Mouse (Mus musculus) heart, postnatal 14 days (tissue): Measurements from ENCODE around the gene Ctdsp2. TPM values are rescaled to one million over a fixed set of nuclear protein-coding genes. Genes with fewer than 3 reads are reported as not detected.
A peak's percentile ranks its signal among the peaks of the same experiment; 100 is the strongest.

Experiments
- DNase-seq, 2 experiments: peaks; one replicate each; pipeline ENCODE4 v3.0.0; 2021 to 2022
- intact Hi-C: fragments of 180-260 bp; cut with DNase I; formaldehyde crosslinking; loops from one replicate; pipeline ENCODE4 v1.15.1; 2025
- total RNA-seq, 2 experiments: library from RNA; stranded (reverse); gene quantifications; 2 replicates each; pipeline ENCODE4 v1.2.3; 2021

Gene Ctdsp2
- total RNA-seq, 2 experiments from 2014 or later, result 104 to 122 TPM

DNA sequence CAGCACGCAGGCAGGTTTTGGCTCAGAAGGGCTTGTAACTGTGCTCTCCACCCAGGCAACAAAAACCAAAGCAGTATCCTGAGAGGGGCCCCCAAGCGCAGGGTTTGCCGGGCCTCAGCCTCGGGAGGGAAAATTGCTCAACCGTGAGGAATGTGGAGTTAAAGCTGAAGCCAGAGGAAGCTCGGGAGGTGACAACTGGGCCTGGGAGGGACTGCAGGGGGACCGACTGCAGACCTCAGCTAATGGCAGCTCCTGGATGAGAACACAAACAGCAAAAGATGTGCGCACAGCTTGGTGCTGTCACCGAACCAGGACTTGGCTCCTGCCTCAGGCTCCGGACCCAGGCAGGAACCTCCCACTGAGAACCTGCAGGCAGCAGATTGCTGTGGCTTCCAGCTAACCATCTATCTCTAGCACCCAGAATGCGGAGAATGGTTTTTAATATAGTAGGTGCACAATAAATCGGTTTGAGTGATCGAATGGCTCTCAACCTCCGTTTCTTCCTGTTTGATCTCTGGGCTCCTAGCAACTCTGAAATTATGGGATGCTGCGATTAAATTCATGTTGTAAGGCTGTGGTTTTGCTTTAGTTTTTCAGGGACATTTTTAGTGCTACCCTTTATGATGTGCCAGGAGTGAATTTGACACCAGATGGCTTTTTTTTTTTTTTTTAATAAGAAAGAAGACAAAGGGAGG is 16.1 kb upstream of the Ctdsp2 start:
- intact Hi-C loops, result no loop called here
- peak; percentile 60 to 64 for DNase-seq

GRCm38 (mm10) chr10:126962966-126963330 is 15.6 kb upstream of the Ctdsp2 start:
- intact Hi-C loops, result no loop called here
- DNase-seq, result peak in 1 of 2 experiments; percentile 21

GRCm38 (mm10) chr10:126963821-126964220 is 14.7 kb upstream of the Ctdsp2 start:
- intact Hi-C loops, result no loop called here
- no peak for DNase-seq

- intact Hi-C loops, result no loop called here
- DNase-seq, result no peak
These were observed 7.0 kb upstream of the Ctdsp2 start for GRCm38 (mm10) chr10:126971363-126972050.

GRCm38 (mm10) chr10:126972051-126972725 is 6.3 kb upstream of the Ctdsp2 start:
- peak; percentile 52 to 68 for DNase-seq
- intact Hi-C loops, result no loop called here

DNA sequence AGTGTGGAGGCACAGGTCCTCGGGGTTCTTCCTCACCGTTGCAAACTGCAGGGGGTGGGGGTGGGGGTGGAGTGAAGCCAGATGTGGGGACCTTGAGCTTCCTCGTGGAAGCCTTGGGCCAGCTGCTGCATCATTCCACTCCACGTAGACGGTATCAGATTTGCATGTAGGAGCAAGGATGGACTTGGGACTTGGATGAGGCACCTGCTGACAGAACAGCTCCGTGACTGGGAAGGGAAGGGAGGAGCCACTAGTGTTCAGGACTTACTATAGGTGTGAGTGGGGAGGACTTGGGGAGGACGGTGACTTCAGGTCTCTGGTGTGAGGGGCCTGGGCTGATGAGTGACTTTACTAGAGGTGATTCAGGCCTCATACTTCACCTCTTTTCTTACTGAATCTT is 5.5 kb upstream of the Ctdsp2 start:
- intact Hi-C loops, result no loop called here
- no peak for DNase-seq

DNA sequence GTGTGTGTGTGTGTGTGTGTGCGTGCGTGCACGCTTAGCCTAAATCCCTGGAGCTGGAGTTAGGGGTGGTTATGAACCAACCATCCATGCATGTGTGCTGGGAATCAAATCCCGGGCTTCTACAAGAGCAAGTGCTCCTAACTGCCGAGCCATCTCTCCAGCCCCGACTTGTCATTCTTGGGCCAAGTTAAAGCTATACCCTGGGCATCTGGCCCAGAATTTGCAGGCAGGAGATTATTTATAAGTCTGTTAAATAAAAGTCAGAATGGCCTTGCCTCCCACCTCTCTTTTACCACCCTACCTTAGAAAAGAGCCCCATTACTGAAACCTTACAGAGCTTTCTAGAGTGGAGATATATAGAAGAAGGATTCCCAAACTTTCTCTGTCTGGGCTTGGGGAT is 2.8 kb upstream of the Ctdsp2 start:
- intact Hi-C loops, result no loop called here

GRCm38 (mm10) chr10:126977076-126977475 is 1.4 kb upstream of the Ctdsp2 start:
- intact Hi-C loops, result no loop called here
- DNase-seq, result no peak

More for the DNA sequence above, 2.8 kb upstream of the Ctdsp2 start:
- DNase-seq, result no peak

DNA sequence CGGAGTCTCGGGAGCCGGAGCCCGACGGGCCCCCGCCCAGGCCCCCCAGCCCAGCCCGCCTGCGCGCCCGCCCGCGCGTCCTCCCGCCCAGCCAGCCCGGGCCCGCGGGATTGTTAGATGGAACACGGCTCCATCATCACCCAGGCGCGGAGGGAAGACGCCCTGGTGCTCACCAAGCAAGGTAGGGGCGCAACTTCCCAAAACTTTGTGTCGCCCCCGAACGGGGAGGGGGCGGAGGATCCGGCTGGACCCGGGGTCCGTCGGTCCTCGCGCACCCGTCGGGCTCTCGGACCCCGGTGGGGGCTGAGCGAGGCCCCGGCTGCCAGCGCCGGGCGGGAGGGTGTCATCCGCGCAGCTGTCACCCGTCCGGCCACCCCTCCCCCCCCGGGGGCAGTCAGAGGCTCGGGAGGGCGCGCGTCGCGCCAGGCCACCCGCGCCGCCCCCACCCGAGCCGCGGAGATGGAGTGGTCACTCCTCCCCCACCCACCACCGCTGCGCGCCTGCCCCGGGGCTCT is 661 bp downstream of the Ctdsp2 start:
- intact Hi-C loops, result no loop called here
- peak; percentile 79 to 83 for DNase-seq

DNA sequence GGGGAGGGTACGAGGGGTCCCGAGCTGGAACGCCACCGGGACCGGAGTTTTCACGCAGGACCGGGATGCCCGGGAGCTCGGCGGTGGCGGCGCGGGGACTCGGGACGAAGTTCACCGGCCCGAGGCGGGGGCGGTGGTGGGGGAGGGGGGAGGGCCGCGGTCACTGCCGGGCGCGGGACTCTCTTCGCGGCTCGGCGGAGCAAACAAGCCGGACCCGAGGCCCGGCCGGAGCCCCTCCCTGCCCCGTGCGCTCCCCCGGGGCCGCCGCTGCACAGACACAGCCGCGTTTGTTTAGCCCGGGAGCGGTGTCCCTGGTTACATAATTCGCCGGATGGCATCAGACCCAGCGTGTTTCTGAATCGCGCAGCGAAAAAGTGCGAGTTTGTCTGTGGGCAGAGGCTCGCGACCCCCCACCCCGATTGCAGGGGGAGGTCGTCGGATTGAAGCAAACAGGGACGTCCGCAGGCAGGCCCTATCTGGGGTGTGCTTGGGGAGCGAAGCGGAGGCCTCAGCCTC is 1.2 kb downstream of the Ctdsp2 start:
- intact Hi-C loops, result no loop called here
- peak in 1 of 2 experiments; percentile 61 for DNase-seq

GRCm38 (mm10) chr10:126980221-126980932 is 1.9 kb downstream of the Ctdsp2 start:
- peak in 1 of 2 experiments; percentile 46 for DNase-seq
- intact Hi-C loops, result no loop called here

- DNase-seq, result no peak
- intact Hi-C loops, result no loop called here
These were observed 2.5 kb downstream of the Ctdsp2 start for GRCm38 (mm10) chr10:126980933-126981530.

GRCm38 (mm10) chr10:126981746-126982145 is 3.2 kb downstream of the Ctdsp2 start:
- intact Hi-C loops, result no loop called here
- DNase-seq, result no peak

GRCm38 (mm10) chr10:126983193-126983725 is 4.7 kb downstream of the Ctdsp2 start:
- no peak for DNase-seq

GRCm38 (mm10) chr10:126984189-126985004 is 5.9 kb downstream of the Ctdsp2 start:
- intact Hi-C loops, result no loop called here
- peak; percentile 52 to 56 for DNase-seq

More at GRCm38 (mm10) chr10:126983193-126983725, 4.7 kb downstream of the Ctdsp2 start:
- intact Hi-C loops, result no loop called here

DNA sequence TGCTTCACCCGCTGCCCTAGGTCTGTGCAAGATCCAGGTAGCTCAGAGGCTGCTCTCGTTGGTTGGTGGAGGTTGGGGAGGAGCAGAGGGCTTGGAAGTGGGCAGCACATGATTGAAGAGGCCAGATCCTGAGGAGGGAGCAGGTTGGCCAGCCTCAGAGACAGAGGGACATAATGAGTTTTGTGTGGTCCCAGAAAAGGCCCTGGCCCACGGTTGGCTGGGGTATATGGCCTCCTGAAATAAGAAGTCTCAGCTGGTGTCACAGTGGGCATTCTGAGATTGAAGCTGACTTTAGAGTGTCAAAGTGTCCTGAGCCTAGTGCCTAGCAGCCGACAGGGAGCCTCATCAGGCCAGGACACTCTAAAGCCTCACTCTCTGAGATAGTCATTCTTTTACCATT is 6.6 kb downstream of the Ctdsp2 start:
- intact Hi-C loops, result no loop called here
- DNase-seq, result no peak

DNA sequence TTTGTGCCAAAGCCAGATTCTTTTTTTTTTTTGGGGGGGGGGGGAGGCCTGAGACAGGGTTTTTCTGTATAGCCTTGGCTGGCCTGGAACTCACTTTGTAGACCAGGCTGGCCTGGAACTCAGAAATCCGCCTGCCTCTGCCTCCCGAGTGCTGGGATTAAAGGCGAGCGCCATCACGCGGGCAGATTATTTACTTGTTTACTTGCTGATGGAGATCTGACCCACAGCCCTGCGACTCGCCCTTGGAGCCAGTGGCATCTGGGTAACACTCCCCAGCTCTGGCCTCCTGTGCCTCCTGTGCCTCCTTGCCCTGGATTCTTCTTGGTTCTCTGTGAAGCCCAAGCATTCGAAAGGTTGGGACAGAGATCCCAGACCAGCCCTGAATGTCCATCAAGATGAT is 7.1 kb downstream of the Ctdsp2 start:
- DNase-seq, result no peak
- intact Hi-C loops, result no loop called here

DNA sequence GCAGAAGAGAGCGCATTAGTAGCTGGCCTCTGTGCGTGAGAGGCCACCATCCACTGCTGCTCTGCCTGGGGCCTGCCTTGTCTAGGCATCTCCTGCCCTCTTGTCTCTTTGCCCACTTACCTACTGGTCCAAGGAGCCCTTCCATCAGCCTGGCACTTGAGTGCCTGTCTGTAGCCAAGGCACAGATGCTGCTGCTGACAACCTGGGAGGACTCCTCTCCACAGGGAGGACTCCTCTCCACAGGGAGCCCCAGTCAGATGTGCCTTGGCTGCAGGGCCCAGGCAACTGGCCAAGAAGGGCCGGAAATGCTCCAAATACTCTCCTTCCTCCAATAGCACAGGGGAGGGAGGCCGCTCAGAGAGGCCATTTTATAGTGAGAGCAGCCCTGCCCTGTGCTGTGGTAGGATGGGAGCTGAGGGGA is 8.0 kb downstream of the Ctdsp2 start:
- DNase-seq, result peak; percentile 93 to 94
- intact Hi-C loops, result no loop called here
